Mouse (Mus musculus) lung, embryonic 16.5 days (tissue): ENCODE results near the gene Olfr1037. TPM values are rescaled to one million over a fixed set of nuclear protein-coding genes. Genes with fewer than 3 reads are reported as not detected.

Source experiments
- polyA plus RNA-seq: library from polyadenylated mRNA; unstranded; fragments of >200 nt; fragmentation: Nextera tagmentation; extraction: Ambion mirVana; gene quantifications from 2 replicates; pipeline ENCODE4 v1.2.1, GENCODE M21; 2015

The Olfr1037 gene
- polyA plus RNA-seq, 1 experiment from 2014 or later: not detected

Other genes starting within 250 kb of the Olfr1037 start
- not detected in 2 replicates for gene Olfr1019, start 241.9 kb downstream of the Olfr1037 start, polyA plus RNA-seq
- not detected in 2 replicates for gene Olfr1020, start 240.4 kb downstream of the Olfr1037 start, polyA plus RNA-seq
- gene Olfr1022, start 218.8 kb downstream of the Olfr1037 start, polyA plus RNA-seq: not detected in 2 replicates
- gene Olfr1023, start 201.7 kb downstream of the Olfr1037 start, polyA plus RNA-seq: not detected in 2 replicates
- not detected in 2 replicates for gene Olfr1024, start 182.3 kb downstream of the Olfr1037 start, polyA plus RNA-seq
- not detected in 2 replicates for gene Olfr1025-ps1, start 172.2 kb downstream of the Olfr1037 start, polyA plus RNA-seq
- gene Olfr1026, start 165.8 kb downstream of the Olfr1037 start, polyA plus RNA-seq: not detected in 2 replicates
- gene Olfr1028, start 136.9 kb downstream of the Olfr1037 start, polyA plus RNA-seq: not detected in 2 replicates
- not detected in 2 replicates for gene Olfr1029, start 113.5 kb downstream of the Olfr1037 start, polyA plus RNA-seq
- gene Olfr1030, start 108.1 kb downstream of the Olfr1037 start, polyA plus RNA-seq: not detected in 2 replicates
- gene Olfr1031, start 97.1 kb downstream of the Olfr1037 start, polyA plus RNA-seq: not detected in 2 replicates
- gene Olfr1032, start 81.8 kb downstream of the Olfr1037 start, polyA plus RNA-seq: not detected in 2 replicates
- gene Olfr1033, start 66.8 kb downstream of the Olfr1037 start, polyA plus RNA-seq: 3.9 and 5.5 TPM in 2 replicates
- gene Olfr1034, start 41.5 kb downstream of the Olfr1037 start, polyA plus RNA-seq: 0.10 TPM in 1 of 2 replicates, not detected in the other
- not detected in 2 replicates for gene Olfr1036, start 13.4 kb downstream of the Olfr1037 start, polyA plus RNA-seq
- gene Olfr1039, start 48.5 kb upstream of the Olfr1037 start, polyA plus RNA-seq: not detected in 2 replicates
- not detected in 2 replicates for gene Olfr1040, start 59.3 kb upstream of the Olfr1037 start, polyA plus RNA-seq
- gene Olfr1042, start 74.5 kb upstream of the Olfr1037 start, polyA plus RNA-seq: not detected in 2 replicates
- not detected in 2 replicates for gene Olfr1043, start 80.1 kb upstream of the Olfr1037 start, polyA plus RNA-seq
- not detected in 2 replicates for gene Olfr1044, start 90.4 kb upstream of the Olfr1037 start, polyA plus RNA-seq
- not detected in 2 replicates for gene Olfr52, start 98.3 kb upstream of the Olfr1037 start, polyA plus RNA-seq
- gene Olfr1045, start 115.6 kb upstream of the Olfr1037 start, polyA plus RNA-seq: not detected in 2 replicates
- gene Olfr1046, start 131.9 kb upstream of the Olfr1037 start, polyA plus RNA-seq: not detected in 2 replicates
- not detected in 2 replicates for gene Olfr1047, start 144.0 kb upstream of the Olfr1037 start, polyA plus RNA-seq
- not detected in 2 replicates for gene Olfr1048, start 152.9 kb upstream of the Olfr1037 start, polyA plus RNA-seq
- gene Olfr1049, start 170.9 kb upstream of the Olfr1037 start, polyA plus RNA-seq: not detected in 2 replicates
- gene Olfr1051, start 191.7 kb upstream of the Olfr1037 start, polyA plus RNA-seq: not detected in 2 replicates
- gene Olfr1052, start 205.1 kb upstream of the Olfr1037 start, polyA plus RNA-seq: not detected in 2 replicates
- gene Olfr1053, start 227.9 kb upstream of the Olfr1037 start, polyA plus RNA-seq: not detected in 2 replicates
- not detected in 2 replicates for gene Olfr1054, start 248.0 kb upstream of the Olfr1037 start, polyA plus RNA-seq